ENCODE assay signal across 8 mouse cellular contexts in genomic region chr2:71598778-71599177, GRCm38 (mm10). TPM values are rescaled to one million over a fixed set of nuclear protein-coding genes. Genes with fewer than 3 reads are reported as not detected.
DNase-seq lines count a peak whose midpoint lies in the region; ATAC-seq and TF ChIP-seq lines count a peak whose summit lies in the region.

No protein-coding gene starts in this region.

- H3K27me3 ChIP-seq in forebrain, embryonic 10.5 days (ENCODE audit: poor library complexity, severe bottlenecking) = peaks cover 17% of the 10 kb centered on the region
- no peaks in the 10 kb centered on the region for H3K27me3 ChIP-seq in heart, embryonic 16.5 days (ENCODE audit: control insufficient read depth, insufficient read depth, low read length)
- H3K27me3 ChIP-seq in liver, embryonic 13.5 days = peaks cover 15% of the 10 kb centered on the region
- H3K27me3 ChIP-seq in neural tube, embryonic 12.5 days (replicated peaks) = no peaks in the 10 kb centered on the region
- H3K27me3 ChIP-seq in stomach, postnatal 0 days (ENCODE audit: control insufficient read depth, insufficient read depth, low read length) = no peaks in the 10 kb centered on the region

- peak overlapping the region; percentile 26 for H3K4me3 ChIP-seq in brown adipose tissue, adult 24 weeks (ENCODE audit: insufficient read depth, low read depth, low read length)
- H3K4me3 ChIP-seq in forebrain, embryonic 10.5 days = no peak overlapping the region
- no peak overlapping the region for H3K4me3 ChIP-seq in heart, embryonic 16.5 days (ENCODE audit: low read length)
- no peak overlapping the region for H3K4me3 ChIP-seq in liver, embryonic 13.5 days (replicated peaks)
- no peak overlapping the region for H3K4me3 ChIP-seq in neural tube, embryonic 12.5 days
- no peak overlapping the region for H3K4me3 ChIP-seq in stomach, postnatal 0 days (ENCODE audit: low read depth, low read length)

- DNase-seq in CD4-positive, CD25-positive, alpha-beta regulatory T cell, adult 2 months (ENCODE audit: low read depth, low spot score) = peak; percentile 91
- DNase-seq in forebrain, embryonic 10.5 days (ENCODE audit: extremely low spot score, low spot score) = peak; percentile 79
- peak; percentile 83 to 96 for DNase-seq in kidney, postnatal 25 days
- DNase-seq in liver, embryonic 13.5 days = peak; percentile 43
- peak; percentile 82 for DNase-seq in stomach, postnatal 0 days (ENCODE audit: low spot score)

- H3K4me2 ChIP-seq in heart, embryonic 16.5 days (ENCODE audit: low read depth, low read length) = peak overlapping the region; percentile 26; the same call in 1 of the 2 replicates
- peak overlapping the region; percentile 35; the same call in 1 of the 2 replicates for H3K4me2 ChIP-seq in liver, embryonic 13.5 days
- no peak overlapping the region for H3K4me2 ChIP-seq in neural tube, embryonic 12.5 days (replicated peaks)
- H3K4me2 ChIP-seq in stomach, postnatal 0 days (replicated peaks; ENCODE audit: low read depth) = 0 out of 2 replicates have a peak overlapping the region, but pooled peaks have one; percentile 15

- no peaks in the 10 kb centered on the region for H3K9me3 ChIP-seq in forebrain, embryonic 10.5 days
- H3K9me3 ChIP-seq in heart, embryonic 16.5 days (replicated peaks; ENCODE audit: control insufficient read depth, low read length) = no peaks in the 10 kb centered on the region
- H3K9me3 ChIP-seq in liver, embryonic 13.5 days (replicated peaks) = no peaks in the 10 kb centered on the region
- no peaks in the 10 kb centered on the region for H3K9me3 ChIP-seq in neural tube, embryonic 12.5 days
- no peaks in the 10 kb centered on the region for H3K9me3 ChIP-seq in stomach, postnatal 0 days (ENCODE audit: control insufficient read depth, low read length)

- 13% methylated on average over 5 of the region's 5 CpGs for WGBS in forebrain, embryonic 10.5 days
- WGBS in heart, embryonic 16.5 days = 19% methylated on average over 5 of the region's 5 CpGs
- WGBS in liver, embryonic 13.5 days (ENCODE audit: insufficient replicate concordance) = 9% methylated on average over 5 of the region's 5 CpGs
- WGBS in neural tube, embryonic 12.5 days = 19% methylated on average over 5 of the region's 5 CpGs
- WGBS in stomach, postnatal 0 days = 18% methylated on average over 5 of the region's 5 CpGs

- no peak for TF ChIP-seq EP300 in stomach, postnatal 0 days (optimal IDR thresholded peaks at IDR 0.05)

- ATAC-seq in heart, embryonic 16.5 days (replicated peaks; ENCODE audit: extremely low read depth, insufficient read depth, low FRiP score) = peak; percentile 87
- no peak for ATAC-seq in liver, embryonic 13.5 days (ENCODE audit: low read depth)
- 0 out of 2 replicates have a peak, but pooled peaks have one; percentile 41 for ATAC-seq in neural tube, embryonic 12.5 days (ENCODE audit: low FRiP score, low read depth)
- peak; percentile 86 for ATAC-seq in stomach, postnatal 0 days (ENCODE audit: low FRiP score, low TSS enrichment)

- no peaks in the 10 kb centered on the region for H3K36me3 ChIP-seq in forebrain, embryonic 10.5 days (replicated peaks)
- H3K36me3 ChIP-seq in heart, embryonic 16.5 days (ENCODE audit: control insufficient read depth, insufficient read depth) = no peaks in the 10 kb centered on the region
- H3K36me3 ChIP-seq in liver, embryonic 13.5 days = no peaks in the 10 kb centered on the region
- H3K36me3 ChIP-seq in neural tube, embryonic 12.5 days = no peaks in the 10 kb centered on the region
- H3K36me3 ChIP-seq in stomach, postnatal 0 days (ENCODE audit: control insufficient read depth, insufficient read depth, low read length) = no peaks in the 10 kb centered on the region

- H3K4me1 ChIP-seq in brown adipose tissue, adult 24 weeks (ENCODE audit: control insufficient read depth, insufficient read depth, insufficient read length, low read length) = peaks cover 2% of the 10 kb centered on the region
- H3K4me1 ChIP-seq in forebrain, embryonic 10.5 days = peaks cover 38% of the 10 kb centered on the region
- no peaks in the 10 kb centered on the region for H3K4me1 ChIP-seq in heart, embryonic 16.5 days (ENCODE audit: control insufficient read depth, insufficient read depth, low read length)
- H3K4me1 ChIP-seq in liver, embryonic 13.5 days (replicated peaks) = no peaks in the 10 kb centered on the region
- H3K4me1 ChIP-seq in neural tube, embryonic 12.5 days = no peaks in the 10 kb centered on the region
- no peaks in the 10 kb centered on the region for H3K4me1 ChIP-seq in stomach, postnatal 0 days (replicated peaks; ENCODE audit: control insufficient read depth, insufficient read depth)

- peak; percentile 94 for TF ChIP-seq CTCF in stomach, postnatal 0 days (IDR thresholded peaks at IDR 0.05; ENCODE audit: low read depth)

- H3K27ac ChIP-seq in brown adipose tissue, adult 24 weeks (replicated peaks; ENCODE audit: low read depth, low read length) = no peak overlapping the region; the same call in 1 of the 2 replicates
- no peak overlapping the region for H3K27ac ChIP-seq in forebrain, embryonic 10.5 days
- no peak overlapping the region for H3K27ac ChIP-seq in heart, embryonic 16.5 days (ENCODE audit: low read length)
- H3K27ac ChIP-seq in liver, embryonic 13.5 days = no peak overlapping the region
- no peak overlapping the region for H3K27ac ChIP-seq in neural tube, embryonic 12.5 days
- H3K27ac ChIP-seq in stomach, postnatal 0 days (replicated peaks) = no peak overlapping the region

- H3K9ac ChIP-seq in heart, embryonic 16.5 days (ENCODE audit: low read length) = no peak overlapping the region
- no peak overlapping the region for H3K9ac ChIP-seq in liver, embryonic 13.5 days
- H3K9ac ChIP-seq in neural tube, embryonic 12.5 days = no peak overlapping the region
- H3K9ac ChIP-seq in stomach, postnatal 0 days (ENCODE audit: low read length) = no peak overlapping the region

RNA-seq across cellular contexts. Expression of gene Dlx2, which starts 52.2 kb away (rescaled TPM):
- polyA plus RNA-seq in brown adipose tissue, adult 24 weeks (2012; ENCODE audit: insufficient read depth, insufficient read length, missing spikeins) = not detected in 2 replicates
- 15.5 and 17.8 TPM in 2 replicates for polyA plus RNA-seq in forebrain, embryonic 10.5 days (2016; fragmentation: Nextera tagmentation; extraction: Ambion mirVana)
- polyA plus RNA-seq in heart, embryonic 16.5 days (2015; fragmentation: Nextera tagmentation; extraction: Ambion mirVana) = 0.11 TPM in 1 of 2 replicates, not detected in the other
- not detected in 2 replicates for polyA plus RNA-seq in liver, embryonic 13.5 days (2015; fragmentation: Nextera tagmentation; extraction: Ambion mirVana)
- 1.4 and 1.6 TPM in 2 replicates for polyA plus RNA-seq in neural tube, embryonic 12.5 days (2016; fragmentation: Nextera tagmentation; extraction: Ambion mirVana)
- 1.3 TPM in 2 replicates for polyA plus RNA-seq in stomach, postnatal 0 days (2015; fragmentation: Nextera tagmentation; extraction: Ambion mirVana)
